Mouse (Mus musculus) urinary bladder, postnatal 10 days (tissue): Measurements from ENCODE around the gene 9230102O04Rik.

Source experiments
- DNase-seq: peaks from one replicate; pipeline ENCODE4 v3.0.0; 2022; ENCODE audit warnings: low spot score

The 9230102O04Rik gene

GRCm38 (mm10) chr2:9888913-9889650 lies at the start of gene 9230102O04Rik:
Gene 9230102O04Rik (minus strand): TSS chr2:9889540.
- no peak for DNase-seq

- no peak for DNase-seq
Observed at GRCm38 (mm10) chr2:9935965-9936364, 46.6 kb upstream of the 9230102O04Rik start.

- DNase-seq = no peak
Observed at GRCm38 (mm10) chr2:9926905-9927283, 37.6 kb upstream of the 9230102O04Rik start.

GRCm38 (mm10) chr2:9926194-9926904 lies 37.0 kb upstream of the 9230102O04Rik start:
- no peak for DNase-seq

GRCm38 (mm10) chr2:9918691-9919471 lies 29.5 kb upstream of the 9230102O04Rik start:
- DNase-seq = no peak

GRCm38 (mm10) chr2:9917602-9918001 lies 28.3 kb upstream of the 9230102O04Rik start:
- no peak for DNase-seq

- no peak for DNase-seq
Observed at GRCm38 (mm10) chr2:9905995-9906394, 16.7 kb upstream of the 9230102O04Rik start.

GRCm38 (mm10) chr2:9903854-9904560 lies 14.7 kb upstream of the 9230102O04Rik start:
- no peak for DNase-seq

GRCm38 (mm10) chr2:9897846-9898245 lies 8.5 kb upstream of the 9230102O04Rik start:
- DNase-seq = no peak

GRCm38 (mm10) chr2:9896097-9896770 lies 6.9 kb upstream of the 9230102O04Rik start:
- DNase-seq = no peak

- DNase-seq = no peak
Observed at GRCm38 (mm10) chr2:9894836-9895593, 5.7 kb upstream of the 9230102O04Rik start.

GRCm38 (mm10) chr2:9893272-9893953 lies 4.1 kb upstream of the 9230102O04Rik start:
- no peak for DNase-seq

- no peak for DNase-seq
Observed at GRCm38 (mm10) chr2:9892541-9892940, 3.2 kb upstream of the 9230102O04Rik start.

- no peak for DNase-seq
Observed at GRCm38 (mm10) chr2:9890906-9891305, 1.6 kb upstream of the 9230102O04Rik start.

GRCm38 (mm10) chr2:9890251-9890650 lies 911 bp upstream of the 9230102O04Rik start:
- DNase-seq = no peak

GRCm38 (mm10) chr2:9889651-9890183 lies 377 bp upstream of the 9230102O04Rik start, which contains the start of gene Gata3:
Gene Gata3 (minus strand): TSS chr2:9890034.
- DNase-seq = no peak

- no peak for DNase-seq
Observed at GRCm38 (mm10) chr2:9887636-9888035, 1.7 kb downstream of the 9230102O04Rik start.

- DNase-seq = no peak
Observed at GRCm38 (mm10) chr2:9886921-9887610, 2.3 kb downstream of the 9230102O04Rik start.

- no peak for DNase-seq
Observed at GRCm38 (mm10) chr2:9886031-9886430, 3.3 kb downstream of the 9230102O04Rik start.
